Mouse (Mus musculus) ES-Bruce4 (cell line): ENCODE measurements around the gene Sult2b1. TPM values are rescaled to one million over a fixed set of nuclear protein-coding genes. Genes with fewer than 3 reads are reported as not detected.
A peak's percentile ranks its signal among the peaks of the same experiment; 100 is the strongest.

ENCODE experiments used
- H3K27ac ChIP-seq: 2 replicates; pipeline ENCODE4 v1.5.1; 2012; ENCODE audit warnings: low read length, inconsistent platforms; ENCODE audit not compliant: insufficient read depth
- H3K27me3 ChIP-seq: 2 replicates; pipeline ENCODE4 v1.6.1; 2012; ENCODE audit warnings: mild to moderate bottlenecking, low read length, inconsistent platforms; ENCODE audit not compliant: control insufficient read depth, poor library complexity, insufficient read depth, severe bottlenecking
- H3K36me3 ChIP-seq: 2 replicates; pipeline ENCODE4 v1.6.1; 2012; ENCODE audit warnings: inconsistent platforms, mild to moderate bottlenecking, low read length, moderate library complexity; ENCODE audit not compliant: control insufficient read depth, poor library complexity, insufficient read depth, severe bottlenecking
- H3K4me1 ChIP-seq: one replicate; pipeline ENCODE4 v1.8.1; 2011; ENCODE audit warnings: low read length; ENCODE audit not compliant: control insufficient read depth, insufficient read depth
- H3K4me3 ChIP-seq: 2 replicates; pipeline ENCODE4 v1.5.1; 2011; ENCODE audit warnings: low read depth, mild to moderate bottlenecking, low read length
- H3K9ac ChIP-seq: 2 replicates; pipeline ENCODE4 v1.6.1; 2012; ENCODE audit warnings: low read depth, mild to moderate bottlenecking, inconsistent platforms; ENCODE audit not compliant: poor library complexity, severe bottlenecking
- H3K9me3 ChIP-seq: replicated peaks from 2 replicates; pipeline ENCODE4 v1.6.1; 2012; ENCODE audit warnings: mild to moderate bottlenecking, low read length, inconsistent platforms; ENCODE audit not compliant: control insufficient read depth, poor library complexity, insufficient read depth, severe bottlenecking
- CTCF ChIP-seq: IDR thresholded peaks from one replicate; pipeline ENCODE4 v1.8.1; 2011; ENCODE audit warnings: low read depth, low read length
- EP300 ChIP-seq: IDR thresholded peaks from 2 replicates; pipeline ENCODE4 v1.6.1; 2011; ENCODE audit warnings: low read depth, low read length; ENCODE audit not compliant: insufficient read depth
- POLR2A ChIP-seq: IDR thresholded peaks from one replicate; pipeline ENCODE4 v1.8.1; 2011; ENCODE audit warnings: low read length; ENCODE audit not compliant: insufficient read depth
- polyA plus RNA-seq: library from polyadenylated mRNA; stranded (reverse); fragments of >200 nt; gene quantifications from 2 replicates; pipeline ENCODE4 v1.2.4, GENCODE M21; 2011; ENCODE audit warnings: low read depth; ENCODE audit not compliant: missing spikeins, insufficient read depth, insufficient read length

The Sult2b1 gene
- polyA plus RNA-seq, 1 experiment, result 6.4 TPM

GRCm38 (mm10) chr7:45708221-45708761 lies 76.2 kb downstream of the Sult2b1 start:
- H3K4me1 ChIP-seq, result peaks cover 10% of the 10 kb centered on the region

DNA sequence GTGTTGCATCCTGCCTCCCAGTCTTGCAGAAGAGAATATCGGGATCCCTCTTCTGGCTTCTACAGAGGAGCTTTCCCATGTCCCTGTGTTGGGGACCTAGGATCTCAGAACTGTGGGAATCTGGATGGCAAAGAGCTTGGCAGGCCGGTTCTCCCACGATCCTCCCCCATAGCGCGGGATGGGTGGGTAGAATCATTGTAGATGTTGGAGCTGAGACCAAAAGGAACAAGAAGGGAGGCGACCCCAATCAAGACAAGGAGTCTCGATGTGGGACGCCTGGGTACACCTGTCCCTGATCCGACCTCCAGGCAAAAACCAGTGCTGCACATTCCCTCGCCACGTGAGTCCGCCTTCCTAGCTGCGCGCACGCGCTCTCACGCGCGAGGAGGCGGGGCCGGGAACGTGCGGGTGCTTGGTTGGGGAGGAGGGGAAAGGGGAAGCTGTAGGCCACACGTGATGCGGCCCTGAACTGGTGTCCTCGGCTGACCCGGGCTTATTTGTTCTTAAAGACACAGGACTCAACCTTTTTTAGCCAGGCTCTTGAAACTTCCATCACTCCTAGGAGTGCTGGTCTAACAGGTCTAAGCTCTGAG lies 77.0 kb downstream of the Sult2b1 start:
- Histone ChIP-seq H3K9me3 (no peaks in the 10 kb centered on the region), H3K27ac (peak overlapping the region; percentile 78), H3K27me3 (no peaks in the 10 kb centered on the region), H3K4me3 (peak overlapping the region; percentile 60), H3K9ac (peak overlapping the region; percentile 86), H3K4me1 (peaks cover 10% of the 10 kb centered on the region), H3K36me3 (no peaks in the 10 kb centered on the region)
- TF ChIP-seq POLR2A (peak; percentile 75), CTCF (no peak), EP300 (peak; percentile 82; the same call in 1 of the 2 replicates)

More at GRCm38 (mm10) chr7:45708221-45708761, 76.2 kb downstream of the Sult2b1 start:
- Histone ChIP-seq H3K27ac (peak overlapping the region; percentile 68; the same call in 1 of the 2 replicates), H3K27me3 (no peaks in the 10 kb centered on the region), H3K36me3 (peaks cover 5% of the 10 kb centered on the region; the same call in 1 of the 2 replicates), H3K9ac (peak overlapping the region; percentile 86), H3K4me3 (no peak overlapping the region), H3K9me3 (no peaks in the 10 kb centered on the region)
- TF ChIP-seq CTCF (no peak), EP300 (no peak), POLR2A (no peak)

DNA sequence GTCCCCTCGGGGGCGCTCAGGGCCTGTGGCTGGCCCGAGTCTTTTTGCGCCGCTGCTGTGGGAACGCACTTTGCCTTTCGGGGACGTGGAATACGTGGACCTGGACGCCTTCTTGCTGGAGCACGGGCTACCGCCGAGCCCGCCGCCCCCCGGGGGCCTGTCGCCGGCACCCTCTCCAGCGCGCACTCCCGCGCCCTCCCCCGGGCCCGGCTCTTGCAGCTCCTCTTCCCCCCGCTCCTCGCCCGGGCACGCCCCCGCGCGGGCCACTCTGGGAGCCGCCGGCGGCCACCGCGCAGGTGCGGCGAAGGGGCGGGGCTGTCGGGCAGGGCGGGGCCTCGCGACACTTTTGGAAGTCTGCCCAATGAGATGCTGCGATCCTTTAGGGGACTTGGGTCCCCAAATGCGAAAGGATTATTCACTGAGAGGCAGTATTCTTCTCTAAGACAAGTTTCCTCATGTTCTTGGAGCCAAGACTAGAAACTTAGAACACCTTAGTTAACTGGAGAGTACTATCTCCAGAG lies 77.7 kb downstream of the Sult2b1 start:
- Histone ChIP-seq H3K9me3 (no peaks in the 10 kb centered on the region), H3K4me3 (peak overlapping the region; percentile 89), H3K27me3 (no peaks in the 10 kb centered on the region), H3K9ac (peak overlapping the region; percentile 86), H3K4me1 (peaks cover 10% of the 10 kb centered on the region), H3K27ac (peak overlapping the region; percentile 78), H3K36me3 (no peaks in the 10 kb centered on the region)
- TF ChIP-seq EP300 (no peak), CTCF (no peak), POLR2A (no peak)

DNA sequence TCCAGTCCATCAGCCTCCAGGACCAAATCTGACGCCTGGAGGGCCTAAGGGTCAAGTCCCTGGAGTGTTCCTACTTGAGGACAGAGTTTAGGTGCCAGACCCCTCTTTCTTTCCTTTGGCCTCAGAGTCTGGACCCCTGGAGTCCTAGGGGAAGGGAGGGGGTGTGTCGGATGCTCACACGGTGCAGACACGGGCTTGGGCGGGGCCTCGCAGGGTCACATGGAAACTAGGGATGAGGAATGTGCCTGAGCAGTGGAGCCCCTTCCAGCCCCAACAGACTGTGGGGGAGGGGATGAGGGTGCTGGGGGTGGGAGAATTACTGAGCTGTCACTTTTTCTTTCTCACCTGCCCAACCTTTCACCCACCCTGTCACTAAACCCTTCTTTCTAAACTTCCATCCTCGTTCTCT lies 78.6 kb downstream of the Sult2b1 start:
- peaks cover 10% of the 10 kb centered on the region for H3K4me1 ChIP-seq
- H3K27ac ChIP-seq, result no peak overlapping the region

DNA sequence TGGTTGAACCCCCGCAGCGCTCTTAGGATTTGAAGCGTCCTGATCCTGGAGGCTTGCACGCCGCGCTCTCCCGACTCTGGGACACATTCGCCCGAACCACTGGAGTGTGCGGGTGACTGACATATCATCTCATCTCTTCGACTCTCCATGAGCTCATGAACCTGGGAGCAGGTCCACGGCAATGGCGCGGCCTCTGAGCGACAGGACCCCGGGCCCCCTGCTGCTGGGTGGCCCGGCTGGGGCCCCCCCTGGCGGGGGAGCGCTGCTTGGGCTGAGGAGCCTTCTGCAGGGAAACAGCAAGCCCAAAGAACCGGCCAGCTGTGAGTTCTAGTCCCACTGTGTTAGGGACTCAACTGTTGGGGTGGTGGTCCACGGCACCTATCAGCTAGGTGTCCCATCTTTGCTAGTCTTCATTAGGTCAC lies 79.0 kb downstream of the Sult2b1 start:
- no peaks in the 10 kb centered on the region for H3K9me3 ChIP-seq
- no peak overlapping the region for H3K27ac ChIP-seq
- peak overlapping the region; percentile 34 for H3K9ac ChIP-seq
- H3K27me3 ChIP-seq, result no peaks in the 10 kb centered on the region
- H3K4me1 ChIP-seq, result peaks cover 10% of the 10 kb centered on the region
- no peak for TF ChIP-seq EP300
- no peak for TF ChIP-seq CTCF
- no peak for TF ChIP-seq POLR2A
- no peaks in the 10 kb centered on the region for H3K36me3 ChIP-seq
- H3K4me3 ChIP-seq, result peak overlapping the region; percentile 66

More for the DNA sequence above, 78.6 kb downstream of the Sult2b1 start:
- Histone ChIP-seq H3K4me3 (peak overlapping the region; percentile 89), H3K27me3 (no peaks in the 10 kb centered on the region), H3K36me3 (no peaks in the 10 kb centered on the region), H3K9me3 (no peaks in the 10 kb centered on the region), H3K9ac (peak overlapping the region; percentile 86)
- no peak for TF ChIP-seq CTCF
- peak; percentile 76 for TF ChIP-seq EP300
- TF ChIP-seq POLR2A, result no peak
